Mouse (Mus musculus) forebrain, embryonic 14.5 days (tissue): ENCODE results near the gene Map2k5. TPM values are rescaled to one million over a fixed set of nuclear protein-coding genes. Genes with fewer than 3 reads are reported as not detected.

Experiments
- ATAC-seq: fragments of 200-750 bp; cut with Nextera tagmentation; 2 replicates; pipeline ENCODE4 v1.8.0; 2017; ENCODE audit warnings: mild to moderate bottlenecking, moderate library complexity
- DNase-seq: peaks from one replicate; pipeline ENCODE4 v3.0.0-alpha.2; 2015; ENCODE audit warnings: low spot score
- H3K27ac ChIP-seq: fragments of 300-500 bp; sonication (generic); 2 replicates; pipeline ENCODE4 v1.5.1; 2014; ENCODE audit warnings: low read depth, mild to moderate bottlenecking, control low read depth, low read length, moderate library complexity
- H3K27me3 ChIP-seq: fragments of 300-500 bp; sonication (generic); replicated peaks from 2 replicates; pipeline ENCODE4 v1.6.1; 2014; ENCODE audit warnings: low read length, control low read depth, mixed read lengths; ENCODE audit not compliant: control insufficient read depth, insufficient read depth
- H3K36me3 ChIP-seq: fragments of 300-500 bp; sonication (generic); 2 replicates; pipeline ENCODE4 v1.6.1; 2014; ENCODE audit warnings: low read length, control low read depth; ENCODE audit not compliant: control insufficient read depth, insufficient read depth
- H3K4me1 ChIP-seq: fragments of 300-500 bp; sonication (generic); 2 replicates; pipeline ENCODE4 v1.6.1; 2014; ENCODE audit warnings: antibody characterized with exemption, low read length, control low read depth; ENCODE audit not compliant: control insufficient read depth, insufficient read depth
- H3K4me2 ChIP-seq: fragments of 300-500 bp; sonication (generic); 2 replicates; pipeline ENCODE4 v1.6.1; 2014; ENCODE audit warnings: mild to moderate bottlenecking, control low read depth, low read length
- H3K4me3 ChIP-seq: fragments of 300-500 bp; sonication (generic); 2 replicates; pipeline ENCODE4 v1.5.1; 2014; ENCODE audit warnings: low read depth, low read length, control low read depth
- H3K9ac ChIP-seq: fragments of 300-500 bp; sonication (generic); 2 replicates; pipeline ENCODE4 v1.6.1; 2014; ENCODE audit warnings: mild to moderate bottlenecking, low read length, control low read depth, moderate library complexity
- H3K9me3 ChIP-seq: fragments of 300-500 bp; sonication (generic); replicated peaks from 2 replicates; pipeline ENCODE4 v1.6.1; 2016; ENCODE audit warnings: low read length, control low read depth, mixed read lengths; ENCODE audit not compliant: control insufficient read depth
- WGBS: fragments of 180-500 bp; shearing (Covaris S2); extraction: QIAGEN DNeasy Blood & Tissue Kit; methylation state at CpG from one replicate; pipeline ENCODE4 v1.1.7; 2014; 5-methylcytosine and 5-hydroxymethylcytosine counted together
- polyA plus RNA-seq: library from polyadenylated mRNA; unstranded; fragments of >200 nt; fragmentation: Nextera tagmentation; extraction: Ambion mirVana; gene quantifications from 2 replicates; pipeline ENCODE4 v1.2.1, GENCODE M21; 2014

Gene Map2k5
- polyA plus RNA-seq, 1 experiment from 2014 or later, result 40.3 TPM

- Histone ChIP-seq H3K4me2 (no peak overlapping the region), H3K9me3 (no peaks in the 10 kb centered on the region), H3K9ac (no peak overlapping the region), H3K4me1 (peaks cover 4% of the 10 kb centered on the region; the same call in 1 of the 2 replicates), H3K27me3 (no peaks in the 10 kb centered on the region), H3K4me3 (no peak overlapping the region), H3K27ac (0 out of 2 replicates have a peak overlapping the region, but pooled peaks have one; percentile 17), H3K36me3 (no peaks in the 10 kb centered on the region)
- DNase-seq, result no peak
- ATAC-seq, result no peak
- WGBS, result 16% methylated on average over 3 of the region's 3 CpGs
Observed at GRCm38 (mm10) chr9:63269839-63270238, 107.9 kb downstream of the Map2k5 start.

GRCm38 (mm10) chr9:63263188-63263587 lies 114.5 kb downstream of the Map2k5 start:
- ATAC-seq, result no peak
- no peak overlapping the region for H3K4me2 ChIP-seq
- DNase-seq, result no peak
- H3K36me3 ChIP-seq, result no peaks in the 10 kb centered on the region
- no peaks in the 10 kb centered on the region for H3K27me3 ChIP-seq
- no peak overlapping the region for H3K27ac ChIP-seq
- no peaks in the 10 kb centered on the region for H3K9me3 ChIP-seq
- H3K9ac ChIP-seq, result no peak overlapping the region
- H3K4me1 ChIP-seq, result no peaks in the 10 kb centered on the region
- no peak overlapping the region for H3K4me3 ChIP-seq
- 84% methylated on average over 1 of the region's 1 CpGs for WGBS

- H3K4me1 ChIP-seq, result no peaks in the 10 kb centered on the region
- DNase-seq, result peak; percentile 53
- 47% methylated on average over 3 of the region's 3 CpGs for WGBS
Observed at GRCm38 (mm10) chr9:63258768-63259167, 118.9 kb downstream of the Map2k5 start.

GRCm38 (mm10) chr9:63257739-63258138 lies 120.0 kb downstream of the Map2k5 start:
- no peaks in the 10 kb centered on the region for H3K4me1 ChIP-seq

More at GRCm38 (mm10) chr9:63258768-63259167, 118.9 kb downstream of the Map2k5 start:
- no peaks in the 10 kb centered on the region for H3K27me3 ChIP-seq
- H3K36me3 ChIP-seq, result peaks cover 7% of the 10 kb centered on the region; the same call in 1 of the 2 replicates
- H3K9me3 ChIP-seq, result no peaks in the 10 kb centered on the region
- H3K4me3 ChIP-seq, result no peak overlapping the region
- H3K9ac ChIP-seq, result no peak overlapping the region
- no peak overlapping the region for H3K4me2 ChIP-seq
- no peak overlapping the region for H3K27ac ChIP-seq
- no peak for ATAC-seq

GRCm38 (mm10) chr9:63250841-63251626 lies 126.7 kb downstream of the Map2k5 start:
- Histone ChIP-seq H3K27me3 (no peaks in the 10 kb centered on the region), H3K4me2 (no peak overlapping the region), H3K9me3 (no peaks in the 10 kb centered on the region), H3K4me3 (no peak overlapping the region), H3K36me3 (peaks cover 1% of the 10 kb centered on the region; the same call in 1 of the 2 replicates), H3K9ac (no peak overlapping the region), H3K4me1 (no peaks in the 10 kb centered on the region), H3K27ac (no peak overlapping the region)
- WGBS, result 72% methylated on average over 19 of the region's 19 CpGs
- DNase-seq, result peak; percentile 46
- ATAC-seq, result no peak

More at GRCm38 (mm10) chr9:63257739-63258138, 120.0 kb downstream of the Map2k5 start:
- ATAC-seq, result no peak
- no peak overlapping the region for H3K4me2 ChIP-seq
- H3K36me3 ChIP-seq, result peaks cover 7% of the 10 kb centered on the region; the same call in 1 of the 2 replicates
- no peaks in the 10 kb centered on the region for H3K9me3 ChIP-seq
- no peaks in the 10 kb centered on the region for H3K27me3 ChIP-seq
- DNase-seq, result no peak
- H3K4me3 ChIP-seq, result no peak overlapping the region
- H3K27ac ChIP-seq, result no peak overlapping the region
- H3K9ac ChIP-seq, result no peak overlapping the region
- 56% methylated on average over 4 of the region's 4 CpGs for WGBS

- DNase-seq (no peak), ATAC-seq (no peak)
- no peak overlapping the region for H3K27ac ChIP-seq
- H3K4me2 ChIP-seq, result no peak overlapping the region
- no peak overlapping the region for H3K9ac ChIP-seq
- no peaks in the 10 kb centered on the region for H3K36me3 ChIP-seq
- no peaks in the 10 kb centered on the region for H3K4me1 ChIP-seq
- H3K4me3 ChIP-seq, result no peak overlapping the region
- no peaks in the 10 kb centered on the region for H3K27me3 ChIP-seq
- no peaks in the 10 kb centered on the region for H3K9me3 ChIP-seq
Observed at GRCm38 (mm10) chr9:63248095-63248787, 129.5 kb downstream of the Map2k5 start.

- Histone ChIP-seq H3K27me3 (no peaks in the 10 kb centered on the region), H3K4me2 (no peak overlapping the region), H3K9me3 (no peaks in the 10 kb centered on the region), H3K4me1 (peaks cover 3% of the 10 kb centered on the region; the same call in 1 of the 2 replicates), H3K4me3 (no peak overlapping the region), H3K27ac (no peak overlapping the region), H3K36me3 (no peaks in the 10 kb centered on the region), H3K9ac (no peak overlapping the region)
- 78% methylated on average over 5 of the region's 5 CpGs for WGBS
- DNase-seq, result no peak
- no peak for ATAC-seq
Observed at GRCm38 (mm10) chr9:63246568-63247169, 131.0 kb downstream of the Map2k5 start.

- Histone ChIP-seq H3K9me3 (no peaks in the 10 kb centered on the region), H3K9ac (no peak overlapping the region), H3K27me3 (no peaks in the 10 kb centered on the region), H3K4me3 (no peak overlapping the region), H3K4me2 (no peak overlapping the region), H3K27ac (no peak overlapping the region), H3K4me1 (peaks cover 10% of the 10 kb centered on the region), H3K36me3 (no peaks in the 10 kb centered on the region)
- 62% methylated on average over 6 of the region's 6 CpGs for WGBS
- DNase-seq (no peak), ATAC-seq (no peak)
Observed at GRCm38 (mm10) chr9:63241961-63242360, 135.7 kb downstream of the Map2k5 start.
